Mouse (Mus musculus): ENCODE results near the gene Psmd9.

The Psmd9 gene

GRCm38 (mm10) chr5:123169284-123169683 is at the start of gene Psmd9:
Gene Psmd9, plus strand, starts transcription at chr5:123169413.
- DNase-seq (ENCODE audit: low spot score), result no peak

GRCm38 (mm10) chr5:123120624-123121215 is 48.5 kb upstream of the Psmd9 start:
- no peak for DNase-seq (ENCODE audit: low spot score)

- DNase-seq (ENCODE audit: low spot score), result no peak
These were observed 47.0 kb upstream of the Psmd9 start for GRCm38 (mm10) chr5:123122181-123122580.

- DNase-seq (ENCODE audit: low spot score), result no peak
These were observed 44.1 kb upstream of the Psmd9 start for GRCm38 (mm10) chr5:123125105-123125504.

- no peak for DNase-seq (ENCODE audit: low spot score)
These were observed 43.4 kb upstream of the Psmd9 start for GRCm38 (mm10) chr5:123125638-123126406.

- DNase-seq (ENCODE audit: low spot score), result no peak
These were observed 42.2 kb upstream of the Psmd9 start for GRCm38 (mm10) chr5:123127031-123127430.

GRCm38 (mm10) chr5:123128426-123129169 is 40.6 kb upstream of the Psmd9 start:
- no peak for DNase-seq (ENCODE audit: low spot score)

- DNase-seq (ENCODE audit: low spot score), result no peak
These were observed 39.9 kb upstream of the Psmd9 start for GRCm38 (mm10) chr5:123129170-123129757.

- DNase-seq (ENCODE audit: low spot score), result no peak
These were observed 39.0 kb upstream of the Psmd9 start for GRCm38 (mm10) chr5:123130030-123130813.

- DNase-seq (ENCODE audit: low spot score), result no peak
These were observed 38.4 kb upstream of the Psmd9 start for GRCm38 (mm10) chr5:123130814-123131148.

- peak; percentile 68 for DNase-seq (ENCODE audit: low spot score)
These were observed 36.7 kb upstream of the Psmd9 start, which contains the start of gene Rhof for GRCm38 (mm10) chr5:123132308-123133071. Gene Rhof, minus strand, starts transcription at chr5:123132692.

GRCm38 (mm10) chr5:123133083-123133783 is 36.0 kb upstream of the Psmd9 start:
- DNase-seq (ENCODE audit: low spot score), result peak; percentile 91

GRCm38 (mm10) chr5:123133784-123134143 is 35.4 kb upstream of the Psmd9 start:
- DNase-seq (ENCODE audit: low spot score), result no peak

GRCm38 (mm10) chr5:123134186-123134874 is 34.9 kb upstream of the Psmd9 start:
- DNase-seq (ENCODE audit: low spot score), result no peak

- no peak for DNase-seq (ENCODE audit: low spot score)
These were observed 34.3 kb upstream of the Psmd9 start for GRCm38 (mm10) chr5:123134875-123135382.

- peak; percentile 79 for DNase-seq (ENCODE audit: low spot score)
These were observed 33.5 kb upstream of the Psmd9 start for GRCm38 (mm10) chr5:123135471-123136360.

- peak; percentile 68 for DNase-seq (ENCODE audit: low spot score)
These were observed 32.7 kb upstream of the Psmd9 start for GRCm38 (mm10) chr5:123136361-123137043.

Data from ovary, postnatal 10 days (tissue).